Mouse (Mus musculus): ENCODE data around the gene Ophn1.

The Ophn1 gene

GRCm38 (mm10) chrX:98774247-98774950 is 116.4 kb downstream of the Ophn1 start:
- no peak for DNase-seq

- no peak for DNase-seq
These were observed 135.7 kb downstream of the Ophn1 start for GRCm38 (mm10) chrX:98755089-98755488.

GRCm38 (mm10) chrX:98751279-98751817 is 139.5 kb downstream of the Ophn1 start:
- no peak for DNase-seq

- peak; percentile 1 for DNase-seq
These were observed 154.1 kb downstream of the Ophn1 start for GRCm38 (mm10) chrX:98736758-98737157.

- no peak for DNase-seq
These were observed 167.8 kb downstream of the Ophn1 start for GRCm38 (mm10) chrX:98722991-98723390.

- peak; percentile 0 for DNase-seq
These were observed 183.1 kb downstream of the Ophn1 start for GRCm38 (mm10) chrX:98707766-98708165.

- peak; percentile 58 for DNase-seq
These were observed 189.2 kb downstream of the Ophn1 start for GRCm38 (mm10) chrX:98701635-98702034.

GRCm38 (mm10) chrX:98682603-98683002 is 208.2 kb downstream of the Ophn1 start:
- peak; percentile 1 for DNase-seq

GRCm38 (mm10) chrX:98681281-98681680 is 209.5 kb downstream of the Ophn1 start:
- peak; percentile 11 for DNase-seq

- no peak for DNase-seq
These were observed 219.8 kb downstream of the Ophn1 start for GRCm38 (mm10) chrX:98670988-98671387.

- no peak for DNase-seq
These were observed 239.4 kb downstream of the Ophn1 start for GRCm38 (mm10) chrX:98651431-98651830.

GRCm38 (mm10) chrX:98628666-98629404 is 262.0 kb downstream of the Ophn1 start:
- DNase-seq = no peak

GRCm38 (mm10) chrX:98618865-98619264 is 272.0 kb downstream of the Ophn1 start:
- DNase-seq = peak; percentile 35

GRCm38 (mm10) chrX:98617426-98617825 is 273.4 kb downstream of the Ophn1 start:
- no peak for DNase-seq

GRCm38 (mm10) chrX:98574201-98574600 is 316.6 kb downstream of the Ophn1 start:
- DNase-seq = peak; percentile 13

GRCm38 (mm10) chrX:98546458-98546857 is 344.4 kb downstream of the Ophn1 start:
- DNase-seq = no peak

- no peak for DNase-seq
These were observed 375.5 kb downstream of the Ophn1 start for GRCm38 (mm10) chrX:98515329-98515728.

- no peak for DNase-seq
These were observed 376.4 kb downstream of the Ophn1 start for GRCm38 (mm10) chrX:98514359-98514904.

All from kidney, postnatal 14 days (tissue).